Mouse (Mus musculus) hindbrain, embryonic 10.5 days (tissue): ENCODE results near the gene Mt3. TPM values are rescaled to one million over a fixed set of nuclear protein-coding genes. Genes with fewer than 3 reads are reported as not detected.
"Not testable (repeated sequence)": the region's sequence is repeated elsewhere in the genome, so short reads cannot be mapped to it uniquely, and the experiment has no call there.

ENCODE experiments used
- DNase-seq: peaks from one replicate; pipeline ENCODE4 v3.0.0-alpha.2; 2017; ENCODE audit warnings: low spot score
- H3K27ac ChIP-seq: fragments of 300-500 bp; sonication (generic); 2 replicates; pipeline ENCODE4 v1.5.1; 2016; ENCODE audit warnings: mild to moderate bottlenecking, moderate library complexity
- H3K27me3 ChIP-seq: fragments of 300-500 bp; sonication (generic); 2 replicates; pipeline ENCODE4 v1.6.1; 2016; ENCODE audit warnings: mild to moderate bottlenecking; ENCODE audit not compliant: poor library complexity, insufficient read depth, severe bottlenecking
- H3K36me3 ChIP-seq: fragments of 300-500 bp; sonication (generic); 2 replicates; pipeline ENCODE4 v1.6.1; 2016; ENCODE audit warnings: mild to moderate bottlenecking, moderate library complexity
- H3K4me1 ChIP-seq: fragments of 300-500 bp; sonication (generic); replicated peaks from 2 replicates; pipeline ENCODE4 v1.6.1; 2016; ENCODE audit warnings: mild to moderate bottlenecking
- H3K4me3 ChIP-seq: fragments of 300-500 bp; sonication (generic); 2 replicates; pipeline ENCODE4 v1.5.1; 2016; ENCODE audit warnings: mild to moderate bottlenecking, moderate library complexity
- H3K9me3 ChIP-seq: fragments of 300-500 bp; sonication (generic); 2 replicates; pipeline ENCODE4 v1.6.1; 2016; ENCODE audit warnings: mild to moderate bottlenecking, moderate library complexity
- WGBS: fragments of 180-500 bp; shearing (Covaris S2); methylation state at CpG from one replicate; pipeline ENCODE4 v1.1.7; 2016; 5-methylcytosine and 5-hydroxymethylcytosine counted together
- polyA plus RNA-seq: library from polyadenylated mRNA; unstranded; fragments of >200 nt; fragmentation: Nextera tagmentation; extraction: Ambion mirVana; gene quantifications from 2 replicates; pipeline ENCODE4 v1.2.1, GENCODE M21; 2016

Mt3 gene
- polyA plus RNA-seq, 1 experiment from 2014 or later = 13.2 TPM

GRCm38 (mm10) chr8:94129133-94129789 lies 23.1 kb upstream of the Mt3 start:
- Histone ChIP-seq H3K4me1 (peaks cover 7% of the 10 kb centered on the region; the same call in 1 of the 2 replicates), H3K9me3 (no peaks in the 10 kb centered on the region), H3K36me3 (no peaks in the 10 kb centered on the region), H3K4me3 (no peak overlapping the region), H3K27ac (no peak overlapping the region), H3K27me3 (no peaks in the 10 kb centered on the region)
- 74% methylated on average over 6 of the region's 6 CpGs for WGBS
- no peak for DNase-seq

DNA sequence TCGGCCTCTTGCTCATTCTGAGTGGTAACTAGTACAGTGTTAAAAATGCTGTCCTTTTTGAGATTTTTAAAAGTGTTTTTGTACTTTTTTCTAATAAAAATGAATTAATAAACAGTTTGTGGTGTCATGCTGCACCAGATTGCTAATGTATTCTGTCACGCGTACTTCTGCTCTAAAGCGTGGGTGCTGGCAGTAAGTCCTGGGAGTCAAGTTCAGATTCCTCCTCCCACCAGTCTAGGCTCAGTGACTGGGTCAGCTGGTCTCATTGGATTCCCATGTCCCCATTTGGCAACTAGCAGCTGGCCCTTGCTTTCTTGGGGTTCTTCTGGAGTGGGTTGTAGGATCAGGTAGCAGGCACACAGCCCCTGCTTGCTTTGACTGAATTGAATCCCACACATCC lies 22.3 kb upstream of the Mt3 start:
- 87% methylated on average over 4 of the region's 4 CpGs for WGBS
- DNase-seq = no peak
- H3K36me3 ChIP-seq = no peaks in the 10 kb centered on the region
- peaks cover 7% of the 10 kb centered on the region; the same call in 1 of the 2 replicates for H3K4me1 ChIP-seq
- H3K27me3 ChIP-seq = no peaks in the 10 kb centered on the region
- no peak overlapping the region for H3K4me3 ChIP-seq
- no peak overlapping the region for H3K27ac ChIP-seq
- H3K9me3 ChIP-seq = no peaks in the 10 kb centered on the region

DNA sequence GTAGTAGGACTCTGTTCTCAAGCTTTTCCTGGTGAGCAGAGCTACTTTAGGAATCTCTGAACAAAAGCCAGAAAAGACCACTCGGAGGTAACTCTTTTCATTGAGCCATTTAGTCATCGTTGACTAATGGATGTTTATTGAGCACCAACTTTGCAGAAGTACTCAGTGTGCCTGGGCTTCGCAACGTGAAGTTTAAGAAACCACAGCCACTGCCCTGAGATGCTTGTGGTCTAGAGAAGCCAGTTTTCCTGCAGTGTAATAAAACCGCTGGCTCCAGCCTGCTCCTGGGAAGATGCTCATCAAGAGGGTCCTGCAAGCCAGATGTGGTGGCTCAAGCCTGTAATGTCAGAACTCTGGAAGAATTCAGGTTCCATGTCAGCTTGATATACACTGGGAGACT lies 20.3 kb upstream of the Mt3 start:
- no peaks in the 10 kb centered on the region for H3K27me3 ChIP-seq
- no peak for DNase-seq
- no peaks in the 10 kb centered on the region for H3K9me3 ChIP-seq
- 79% methylated on average over 5 of the region's 5 CpGs for WGBS
- H3K27ac ChIP-seq = no peak overlapping the region
- no peak overlapping the region for H3K4me3 ChIP-seq
- H3K4me1 ChIP-seq = peaks cover 7% of the 10 kb centered on the region
- H3K36me3 ChIP-seq = no peaks in the 10 kb centered on the region

GRCm38 (mm10) chr8:94134601-94135000 lies 17.8 kb upstream of the Mt3 start:
- not testable (repeated sequence) for DNase-seq, H3K4me3 ChIP-seq, H3K36me3 ChIP-seq, H3K27ac ChIP-seq, H3K9me3 ChIP-seq, H3K27me3 ChIP-seq, H3K4me1 ChIP-seq
- WGBS = 72% methylated on average over 3 of the region's 3 CpGs

DNA sequence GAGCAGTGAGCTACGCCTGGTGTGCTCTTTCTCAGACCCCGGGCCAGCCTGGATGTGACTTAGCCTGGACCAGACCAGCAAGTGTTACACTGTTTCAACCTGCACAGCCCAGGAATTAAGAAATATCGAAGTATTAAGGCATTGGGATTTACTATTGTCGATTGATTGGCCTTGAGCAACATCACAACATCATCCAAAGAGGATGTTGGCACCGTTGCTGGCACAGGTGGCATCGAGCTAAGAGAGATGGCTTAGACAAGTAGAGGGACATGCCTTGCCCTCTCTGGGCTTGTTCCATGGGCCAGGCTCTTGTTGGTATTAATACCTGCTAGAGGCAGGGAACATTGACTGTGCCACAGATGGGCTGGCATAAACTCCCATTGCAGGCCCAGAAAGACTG lies 16.9 kb upstream of the Mt3 start:
- Histone ChIP-seq H3K4me1 (no peaks in the 10 kb centered on the region; the same call in none of the 2 replicates), H3K27me3 (no peaks in the 10 kb centered on the region), H3K36me3 (no peaks in the 10 kb centered on the region), H3K27ac (no peak overlapping the region), H3K4me3 (no peak overlapping the region), H3K9me3 (no peaks in the 10 kb centered on the region)
- 88% methylated on average over 6 of the region's 6 CpGs for WGBS
- no peak for DNase-seq

GRCm38 (mm10) chr8:94136192-94136591 lies 16.2 kb upstream of the Mt3 start:
- no peak overlapping the region for H3K4me3 ChIP-seq
- H3K4me1 ChIP-seq = no peaks in the 10 kb centered on the region; the same call in none of the 2 replicates
- no peaks in the 10 kb centered on the region for H3K36me3 ChIP-seq
- WGBS = 87% methylated on average over 7 of the region's 7 CpGs
- no peaks in the 10 kb centered on the region for H3K27me3 ChIP-seq
- H3K9me3 ChIP-seq = no peaks in the 10 kb centered on the region
- no peak for DNase-seq
- no peak overlapping the region for H3K27ac ChIP-seq

GRCm38 (mm10) chr8:94136933-94137332 lies 15.5 kb upstream of the Mt3 start, which contains the start of gene Mt4:
Mt4 (plus strand) TSS chr8:94137197.
- Histone ChIP-seq H3K4me1 (no peaks in the 10 kb centered on the region; the same call in none of the 2 replicates), H3K27ac (no peak within 1 kb of the TSS), H3K9me3 (no peaks in the 10 kb centered on the region), H3K27me3 (no peaks in the 10 kb centered on the region), H3K4me3 (no peak within 1 kb of the TSS), H3K36me3 (no peaks in the 10 kb centered on the region)
- WGBS = 68% methylated on average over 6 of the region's 6 CpGs
- no peak for DNase-seq

- H3K4me1 ChIP-seq = no peaks in the 10 kb centered on the region; the same call in none of the 2 replicates
- 85% methylated on average over 4 of the region's 4 CpGs for whole genome bisulfite sequencing
- H3K27me3 ChIP-seq = no peaks in the 10 kb centered on the region
- no peaks in the 10 kb centered on the region for H3K9me3 ChIP-seq
- H3K27ac ChIP-seq = no peak overlapping the region
- H3K36me3 ChIP-seq = no peaks in the 10 kb centered on the region
- DNase-seq = no peak
- no peak overlapping the region for H3K4me3 ChIP-seq
Observed at GRCm38 (mm10) chr8:94140266-94140795, 12.1 kb upstream of the Mt3 start.

GRCm38 (mm10) chr8:94148236-94148635 lies 4.2 kb upstream of the Mt3 start:
- H3K36me3 ChIP-seq = no peaks in the 10 kb centered on the region
- H3K27me3 ChIP-seq = peaks cover 33% of the 10 kb centered on the region
- 58% methylated on average over 5 of the region's 5 CpGs for WGBS

DNA sequence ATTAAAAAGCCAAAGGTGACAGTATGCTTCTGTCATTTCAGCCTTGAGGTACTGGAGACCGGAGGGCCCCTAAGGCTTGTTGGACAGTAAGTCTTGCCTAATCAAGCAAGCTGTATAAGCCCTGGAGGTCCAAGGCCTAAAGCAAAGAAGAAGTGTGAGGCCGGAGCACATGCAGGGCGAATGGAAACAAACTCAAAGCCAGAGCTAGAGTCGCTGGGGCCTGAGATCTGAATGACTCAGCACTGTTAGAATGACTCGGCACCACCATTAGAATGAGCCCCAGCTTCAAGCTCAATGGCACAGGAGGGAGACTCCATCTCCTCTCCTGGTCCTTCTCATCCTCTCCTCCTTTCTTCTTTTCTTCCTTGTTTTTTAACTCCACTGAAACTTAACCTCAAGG lies 1.5 kb upstream of the Mt3 start:
- peaks cover 26% of the 10 kb centered on the region for H3K4me1 ChIP-seq
- no peaks in the 10 kb centered on the region for H3K36me3 ChIP-seq
- H3K27me3 ChIP-seq = peaks cover 43% of the 10 kb centered on the region
- WGBS = 72% methylated on average over 5 of the region's 5 CpGs
- no peak overlapping the region for H3K27ac ChIP-seq
- DNase-seq = no peak
- H3K4me3 ChIP-seq = no peak overlapping the region
- H3K9me3 ChIP-seq = no peaks in the 10 kb centered on the region

More at GRCm38 (mm10) chr8:94148236-94148635, 4.2 kb upstream of the Mt3 start:
- no peak overlapping the region for H3K27ac ChIP-seq
- H3K4me3 ChIP-seq = no peak overlapping the region
- H3K9me3 ChIP-seq = no peaks in the 10 kb centered on the region
- H3K4me1 ChIP-seq = peaks cover 12% of the 10 kb centered on the region
- no peak for DNase-seq

DNA sequence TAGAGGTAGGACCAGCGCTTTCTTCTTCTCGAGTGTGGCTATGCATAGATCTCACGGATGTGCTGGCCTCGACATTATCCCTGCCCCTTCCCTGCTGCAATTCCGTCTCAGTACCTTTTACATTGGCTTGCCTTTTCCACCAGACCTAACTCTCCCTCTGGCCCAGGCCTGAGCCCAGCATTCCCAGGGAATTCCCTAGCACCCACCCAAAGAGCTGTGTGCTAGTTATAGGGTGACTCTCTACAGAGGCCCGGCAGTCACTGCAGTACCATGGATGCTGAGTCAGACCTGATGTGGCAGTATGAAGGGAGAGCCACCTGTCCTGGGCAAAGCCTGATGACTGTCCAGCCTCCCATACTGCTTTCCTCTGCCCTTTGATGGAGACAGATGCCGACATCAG lies 1.0 kb downstream of the Mt3 start:
- 24% methylated on average over 7 of the region's 7 CpGs for WGBS
- DNase-seq = no peak
- Histone ChIP-seq H3K9me3 (no peaks in the 10 kb centered on the region), H3K27ac (peak overlapping the region; percentile 35; the same call in 1 of the 2 replicates), H3K36me3 (no peaks in the 10 kb centered on the region), H3K4me3 (peak overlapping the region; percentile 57), H3K4me1 (peaks cover 30% of the 10 kb centered on the region), H3K27me3 (peaks cover 43% of the 10 kb centered on the region)

GRCm38 (mm10) chr8:94154537-94154936 lies 2.1 kb downstream of the Mt3 start:
- 51% methylated on average over 6 of the region's 6 CpGs for WGBS
- no peaks in the 10 kb centered on the region for H3K36me3 ChIP-seq
- H3K27me3 ChIP-seq = peaks cover 43% of the 10 kb centered on the region
- H3K27ac ChIP-seq = no peak overlapping the region
- no peaks in the 10 kb centered on the region for H3K9me3 ChIP-seq
- no peak overlapping the region for H3K4me3 ChIP-seq
- no peak for DNase-seq
- peaks cover 30% of the 10 kb centered on the region for H3K4me1 ChIP-seq

- H3K27ac ChIP-seq = no peak overlapping the region
- peaks cover 31% of the 10 kb centered on the region for H3K27me3 ChIP-seq
- H3K4me1 ChIP-seq = peaks cover 30% of the 10 kb centered on the region
- no peak overlapping the region for H3K4me3 ChIP-seq
- no peaks in the 10 kb centered on the region for H3K9me3 ChIP-seq
- no peaks in the 10 kb centered on the region for H3K36me3 ChIP-seq
- WGBS = 87% methylated on average over 4 of the region's 4 CpGs
- DNase-seq = no peak
Observed at GRCm38 (mm10) chr8:94156092-94156491, 3.7 kb downstream of the Mt3 start.
